ENCODE assay signal across 13 mouse cellular contexts in the genomic region with DNA sequence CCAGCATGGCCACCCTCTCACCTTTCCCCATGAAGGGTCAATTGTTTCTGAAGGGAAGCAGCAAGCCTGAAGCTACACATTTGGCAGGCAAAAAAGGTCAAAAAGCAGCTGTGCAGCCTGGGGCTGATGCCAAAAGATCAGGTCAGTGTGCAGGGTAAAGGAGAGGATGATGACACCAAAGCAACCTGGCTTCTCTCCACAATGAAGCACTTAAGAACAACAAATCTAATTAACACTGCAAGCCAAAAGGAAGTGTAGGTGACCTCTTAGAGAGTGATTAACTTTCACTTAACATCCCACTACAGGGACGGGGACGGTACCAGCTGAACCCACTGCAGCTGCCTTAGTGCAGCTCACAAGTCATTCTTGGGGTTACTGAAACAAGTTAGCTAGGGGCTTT.
A peak's percentile ranks its signal among the peaks of the same experiment; 100 is the strongest.
DNase-seq lines count a peak whose midpoint lies in the region; ATAC-seq and TF ChIP-seq lines count a peak whose summit lies in the region.
"Had no signal": no experiment of that assay in that cellular context is flagged by ENCODE, and none has a peak within 500 bp of the region (broad histone marks: within the 10 kb centered on the region; RNA-seq: fewer than 3 reads in every experiment).

No protein-coding gene starts in this region.

- H3K36me3 ChIP-seq in neural tube, embryonic 15.5 days: 0 out of 2 replicates have a peak, but pooled peaks cover 3% of the 10 kb centered on the region
- no peaks in the 10 kb centered on the region for H3K36me3 ChIP-seq in kidney, postnatal 0 days (ENCODE audit: insufficient read depth, low read length)
- H3K36me3 ChIP-seq: midbrain, embryonic 15.5 days had no signal

- TF ChIP-seq CTCF in kidney, postnatal 0 days (IDR thresholded peaks at IDR 0.05; ENCODE audit: low read depth): no peak

- no peaks in the 10 kb centered on the region for H3K9me3 ChIP-seq in neural tube, embryonic 15.5 days (replicated peaks)
- H3K9me3 ChIP-seq in kidney, postnatal 0 days (replicated peaks; ENCODE audit: low read length): no peaks in the 10 kb centered on the region
- H3K9me3 ChIP-seq: forebrain, embryonic 12.5 days; midbrain, embryonic 15.5 days had no signal

- peak; percentile 21 to 25 for DNase-seq in adrenal gland, postnatal 36 days
- no peak for DNase-seq in adrenal gland, postnatal 25 days
- DNase-seq in neural tube, embryonic 10.5 days (ENCODE audit: extremely low spot score, low spot score): peak; percentile 15
- peak; percentile 25 for DNase-seq in kidney, postnatal 0 days (ENCODE audit: low spot score)
- DNase-seq in spleen, adult 18-20 months: no peak
- no peak for DNase-seq in layer of hippocampus, postnatal 36 days
- DNase-seq: B cell, adult 2 months; thymus, adult 18-20 months had no signal

- H3K27me3 ChIP-seq in neural tube, embryonic 15.5 days (replicated peaks): no peaks in the 10 kb centered on the region
- H3K27me3 ChIP-seq in kidney, postnatal 0 days (ENCODE audit: insufficient read depth, low read length): no peaks in the 10 kb centered on the region
- H3K27me3 ChIP-seq: forebrain, embryonic 12.5 days; midbrain, embryonic 15.5 days had no signal

- no peak overlapping the region for H3K4me2 ChIP-seq in neural tube, embryonic 15.5 days
- no peak overlapping the region for H3K4me2 ChIP-seq in kidney, postnatal 0 days (ENCODE audit: low read length)
- H3K4me2 ChIP-seq: forebrain, embryonic 12.5 days; midbrain, embryonic 15.5 days had no signal

- peaks cover 10% of the 10 kb centered on the region for H3K4me1 ChIP-seq in neural tube, embryonic 15.5 days
- no peaks in the 10 kb centered on the region for H3K4me1 ChIP-seq in kidney, postnatal 0 days (replicated peaks; ENCODE audit: insufficient read depth, low read length)

- no peak overlapping the region for H3K9ac ChIP-seq in neural tube, embryonic 15.5 days (replicated peaks)
- no peak overlapping the region for H3K9ac ChIP-seq in kidney, postnatal 0 days (ENCODE audit: low read depth, low read length)
- H3K9ac ChIP-seq: forebrain, embryonic 12.5 days; midbrain, embryonic 15.5 days had no signal

- 16% methylated on average over 2 of the region's 2 CpGs for WGBS in neural tube, embryonic 15.5 days
- WGBS in kidney, postnatal 0 days: 12% methylated on average over 2 of the region's 2 CpGs

- no peak for ATAC-seq in neural tube, embryonic 15.5 days (ENCODE audit: low FRiP score)
- no peak for ATAC-seq in kidney, postnatal 0 days (replicated peaks; ENCODE audit: low FRiP score, low read depth)
- no peak for ATAC-seq in cerebellum, adult (ENCODE audit: insufficient number of reproducible peaks, low FRiP score, low TSS enrichment)
- ATAC-seq: lung, postnatal 0 days; midbrain, embryonic 15.5 days had no signal

- H3K27ac ChIP-seq in neural tube, embryonic 15.5 days (replicated peaks): no peak overlapping the region
- no peak overlapping the region for H3K27ac ChIP-seq in kidney, postnatal 0 days
- H3K27ac ChIP-seq: forebrain, embryonic 12.5 days; midbrain, embryonic 15.5 days had no signal

- no peak overlapping the region for H3K4me3 ChIP-seq in neural tube, embryonic 15.5 days (replicated peaks)
- H3K4me3 ChIP-seq in kidney, postnatal 0 days (replicated peaks; ENCODE audit: low read depth, low read length): no peak overlapping the region
- H3K4me3 ChIP-seq: forebrain, embryonic 12.5 days; midbrain, embryonic 15.5 days had no signal

Comparison
In these comparisons a context has a peak if more than half of its experiments do, and no peak if none do; other contexts are left out.
1. DNase-seq: peak in adrenal gland, postnatal 36 days (2 of 2), neural tube, embryonic 10.5 days (single experiment) and kidney, postnatal 0 days (single experiment); none in adrenal gland, postnatal 25 days (single experiment), spleen, adult 18-20 months (0 of 2) and layer of hippocampus, postnatal 36 days (0 of 2).